Mouse (Mus musculus) spleen, postnatal 4 days (tissue): ENCODE measurements at regions not wholly inside any gene's neighbourhood (a gene's known extent, or its start where the extent isn't known, plus 50 kb on each side); places are given as distances from the start of the nearest gene placed in this dataset.

ENCODE experiments used
- DNase-seq, 2 experiments: peaks; one replicate each; pipeline ENCODE4 v3.0.0; 2022; ENCODE audit warnings: low spot score in 2 of 2

GRCm38 (mm10) chr7:124455659-124456058, 473.0 kb downstream of the Hs3st4 start:
- no peak for DNase-seq

GRCm38 (mm10) chr7:124487326-124487725, 504.7 kb downstream of the Hs3st4 start:
- DNase-seq, result no peak

GRCm38 (mm10) chr7:124491109-124491793, 508.6 kb downstream of the Hs3st4 start:
- DNase-seq, result no peak

GRCm38 (mm10) chr7:124491851-124492390, 509.3 kb downstream of the Hs3st4 start:
- DNase-seq, result no peak

- DNase-seq, result no peak
These were observed 518.0 kb downstream of the Hs3st4 start for GRCm38 (mm10) chr7:124500636-124501035.

GRCm38 (mm10) chr7:124502760-124503159, 520.1 kb downstream of the Hs3st4 start:
- no peak for DNase-seq

- no peak for DNase-seq
These were observed 566.4 kb downstream of the Hs3st4 start for GRCm38 (mm10) chr7:124549038-124549437.

- no peak for DNase-seq
These were observed 574.5 kb downstream of the Hs3st4 start for GRCm38 (mm10) chr7:124557213-124557612.

- DNase-seq, result no peak
These were observed 588.1 kb downstream of the Hs3st4 start for GRCm38 (mm10) chr7:124570804-124571203.

- no peak for DNase-seq
These were observed 591.0 kb downstream of the Hs3st4 start for GRCm38 (mm10) chr7:124573666-124574065.

- DNase-seq, result no peak
These were observed 598.7 kb downstream of the Hs3st4 start for GRCm38 (mm10) chr7:124581342-124581741.

- DNase-seq, result no peak
These were observed 602.6 kb downstream of the Hs3st4 start for GRCm38 (mm10) chr7:124585296-124585695.

- DNase-seq, result no peak
These were observed 608.7 kb downstream of the Hs3st4 start for GRCm38 (mm10) chr7:124591369-124591768.

GRCm38 (mm10) chr7:124593462-124593861, 610.8 kb downstream of the Hs3st4 start:
- DNase-seq, result no peak

- no peak for DNase-seq
These were observed 618.1 kb downstream of the Hs3st4 start for GRCm38 (mm10) chr7:124600767-124601166.

- DNase-seq, result no peak
These were observed 621.9 kb downstream of the Hs3st4 start for GRCm38 (mm10) chr7:124604581-124604980.

- no peak for DNase-seq
These were observed 623.3 kb downstream of the Hs3st4 start for GRCm38 (mm10) chr7:124605978-124606377.

- no peak for DNase-seq
These were observed 624.4 kb downstream of the Hs3st4 start for GRCm38 (mm10) chr7:124607061-124607460.

- no peak for DNase-seq
These were observed 627.8 kb downstream of the Hs3st4 start for GRCm38 (mm10) chr7:124610437-124610836.

GRCm38 (mm10) chr7:124647131-124647530, 664.5 kb downstream of the Hs3st4 start:
- no peak for DNase-seq

GRCm38 (mm10) chr7:124667180-124667968, 684.7 kb downstream of the Hs3st4 start:
- no peak for DNase-seq

- DNase-seq, result no peak
These were observed 685.4 kb downstream of the Hs3st4 start for GRCm38 (mm10) chr7:124668058-124668457.

- no peak for DNase-seq
These were observed 687.8 kb downstream of the Hs3st4 start for GRCm38 (mm10) chr7:124670477-124670876.
